Mouse (Mus musculus) kidney, embryonic 16.5 days (tissue): ENCODE data around the gene Zfp62. TPM values are rescaled to one million over a fixed set of nuclear protein-coding genes. Genes with fewer than 3 reads are reported as not detected.
"Not testable (repeated sequence)": the region's sequence is repeated elsewhere in the genome, so short reads cannot be mapped to it uniquely, and the experiment has no call there.

ENCODE experiments used
- ATAC-seq: fragments of 200-750 bp; cut with Nextera tagmentation; 2 replicates; pipeline ENCODE4 v1.8.0; 2017; ENCODE audit warnings: moderate TSS enrichment; ENCODE audit not compliant: low FRiP score, low TSS enrichment
- H3K27ac ChIP-seq: fragments of 300-500 bp; sonication (generic); 2 replicates; pipeline ENCODE4 v1.5.1; 2014; ENCODE audit warnings: low read length
- H3K27me3 ChIP-seq: fragments of 300-500 bp; sonication (generic); 2 replicates; pipeline ENCODE4 v1.6.1; 2014; ENCODE audit warnings: low read length, control low read depth, mixed read lengths; ENCODE audit not compliant: insufficient read depth
- H3K36me3 ChIP-seq: fragments of 300-500 bp; sonication (generic); 2 replicates; pipeline ENCODE4 v1.6.1; 2014; ENCODE audit warnings: low read length, control low read depth, mixed read lengths; ENCODE audit not compliant: insufficient read depth
- H3K4me1 ChIP-seq: fragments of 300-500 bp; sonication (generic); 2 replicates; pipeline ENCODE4 v1.6.1; 2014; ENCODE audit warnings: low read length, control low read depth, mixed read lengths; ENCODE audit not compliant: insufficient read depth
- H3K4me2 ChIP-seq: fragments of 300-500 bp; sonication (generic); replicated peaks from 2 replicates; pipeline ENCODE4 v1.6.1; 2014; ENCODE audit warnings: low read depth, low read length
- H3K4me3 ChIP-seq: fragments of 300-500 bp; sonication (generic); 2 replicates; pipeline ENCODE4 v1.5.1; 2014; ENCODE audit warnings: mild to moderate bottlenecking, low read length
- H3K9ac ChIP-seq: fragments of 300-500 bp; sonication (generic); replicated peaks from 2 replicates; pipeline ENCODE4 v1.6.1; 2014; ENCODE audit warnings: low read length
- H3K9me3 ChIP-seq: fragments of 300-500 bp; sonication (generic); 2 replicates; pipeline ENCODE4 v1.6.1; 2016; ENCODE audit warnings: low read length, control low read depth
- WGBS: fragments of 180-500 bp; shearing (Covaris S2); extraction: QIAGEN DNeasy Blood & Tissue Kit; methylation state at CpG from one replicate; pipeline ENCODE4 v1.1.7; 2014; 5-methylcytosine and 5-hydroxymethylcytosine counted together
- polyA plus RNA-seq: library from polyadenylated mRNA; unstranded; fragments of >200 nt; fragmentation: Nextera tagmentation; extraction: Ambion mirVana; gene quantifications from 2 replicates; pipeline ENCODE4 v1.2.1, GENCODE M21; 2015

The Zfp62 gene
- polyA plus RNA-seq, 1 experiment from 2014 or later = 46.3 TPM

GRCm38 (mm10) chr11:49186452-49186851 lies 16.6 kb upstream of the Zfp62 start:
- no peak overlapping the region for H3K9ac ChIP-seq
- H3K9me3 ChIP-seq = no peaks in the 10 kb centered on the region
- no peak for ATAC-seq
- no peaks in the 10 kb centered on the region for H3K4me1 ChIP-seq
- H3K27ac ChIP-seq = peak overlapping the region; percentile 51
- no peaks in the 10 kb centered on the region for H3K27me3 ChIP-seq
- no peaks in the 10 kb centered on the region for H3K36me3 ChIP-seq
- peak overlapping the region; percentile 11; the same call in 1 of the 2 replicates for H3K4me3 ChIP-seq
- WGBS = 80% methylated on average over 6 of the region's 6 CpGs
- H3K4me2 ChIP-seq = peak overlapping the region; percentile 4; the same call in 1 of the 2 replicates

- H3K4me2 ChIP-seq = peak within 1 kb of the TSS; percentile 4; the same call in 1 of the 2 replicates
These were observed 16.1 kb upstream of the Zfp62 start, which contains the start of gene Btnl9 for GRCm38 (mm10) chr11:49186955-49187488. Gene Btnl9, minus strand, starts transcription at chr11:49187159.

GRCm38 (mm10) chr11:49187701-49188100 lies 15.4 kb upstream of the Zfp62 start:
- Histone ChIP-seq H3K4me1 (no peaks in the 10 kb centered on the region), H3K9ac (no peak overlapping the region), H3K4me3 (no peak overlapping the region), H3K9me3 (no peaks in the 10 kb centered on the region), H3K27me3 (no peaks in the 10 kb centered on the region), H3K27ac (peak overlapping the region; percentile 55), H3K4me2 (no peak overlapping the region), H3K36me3 (no peaks in the 10 kb centered on the region)
- WGBS = 82% methylated on average over 10 of the region's 10 CpGs
- ATAC-seq = no peak

More at GRCm38 (mm10) chr11:49186955-49187488, 16.1 kb upstream of the Zfp62 start, which contains the start of gene Btnl9:
- H3K27me3 ChIP-seq = no peaks in the 10 kb centered on the region
- H3K36me3 ChIP-seq = no peaks in the 10 kb centered on the region
- peak within 1 kb of the TSS; percentile 11; the same call in 1 of the 2 replicates for H3K4me3 ChIP-seq
- H3K9ac ChIP-seq = no peak within 1 kb of the TSS
- ATAC-seq = no peak
- no peaks in the 10 kb centered on the region for H3K9me3 ChIP-seq
- peak within 1 kb of the TSS; percentile 55 for H3K27ac ChIP-seq
- 59% methylated on average over 8 of the region's 8 CpGs for WGBS
- H3K4me1 ChIP-seq = no peaks in the 10 kb centered on the region

- no peaks in the 10 kb centered on the region for H3K27me3 ChIP-seq
- 5% methylated on average over 7 of the region's 7 CpGs for WGBS
- H3K4me1 ChIP-seq = no peaks in the 10 kb centered on the region
- ATAC-seq = no peak
- no peak overlapping the region for H3K4me3 ChIP-seq
- no peak overlapping the region for H3K27ac ChIP-seq
- no peaks in the 10 kb centered on the region for H3K36me3 ChIP-seq
- no peaks in the 10 kb centered on the region for H3K9me3 ChIP-seq
- no peak overlapping the region for H3K9ac ChIP-seq
- no peak overlapping the region for H3K4me2 ChIP-seq
These were observed 13.4 kb upstream of the Zfp62 start for GRCm38 (mm10) chr11:49189737-49190136.

GRCm38 (mm10) chr11:49191083-49191482 lies 12.0 kb upstream of the Zfp62 start:
- 40% methylated on average over 2 of the region's 2 CpGs for WGBS
- no peak for ATAC-seq
- Histone ChIP-seq H3K27me3 (no peaks in the 10 kb centered on the region), H3K9me3 (no peaks in the 10 kb centered on the region), H3K4me2 (no peak overlapping the region), H3K27ac (no peak overlapping the region), H3K4me1 (no peaks in the 10 kb centered on the region), H3K4me3 (no peak overlapping the region), H3K9ac (no peak overlapping the region), H3K36me3 (no peaks in the 10 kb centered on the region)

GRCm38 (mm10) chr11:49194771-49195170 lies 8.3 kb upstream of the Zfp62 start:
- WGBS = 96% methylated on average over 9 of the region's 9 CpGs
- H3K9me3 ChIP-seq, H3K27me3 ChIP-seq, H3K4me2 ChIP-seq, H3K4me1 ChIP-seq, H3K4me3 ChIP-seq, H3K36me3 ChIP-seq, ATAC-seq, H3K9ac ChIP-seq: not testable (repeated sequence)
- 0 out of 2 replicates have a peak overlapping the region, but pooled peaks have one; percentile 14 for H3K27ac ChIP-seq

- Histone ChIP-seq H3K4me3 (no peak overlapping the region), H3K4me1 (no peaks in the 10 kb centered on the region), H3K36me3 (no peaks in the 10 kb centered on the region), H3K9ac (no peak overlapping the region), H3K4me2 (no peak overlapping the region), H3K9me3 (no peaks in the 10 kb centered on the region), H3K27ac (peak overlapping the region; percentile 14; the same call in 1 of the 2 replicates), H3K27me3 (no peaks in the 10 kb centered on the region)
- 85% methylated on average over 7 of the region's 7 CpGs for WGBS
- ATAC-seq = no peak
These were observed 7.2 kb upstream of the Zfp62 start for GRCm38 (mm10) chr11:49195819-49196322.

GRCm38 (mm10) chr11:49200666-49201065 lies 2.4 kb upstream of the Zfp62 start:
- ATAC-seq = no peak
- Histone ChIP-seq H3K27me3 (no peaks in the 10 kb centered on the region), H3K4me1 (peaks cover 18% of the 10 kb centered on the region), H3K36me3 (no peaks in the 10 kb centered on the region), H3K4me2 (no peak overlapping the region), H3K4me3 (no peak overlapping the region), H3K27ac (no peak overlapping the region), H3K9me3 (no peaks in the 10 kb centered on the region), H3K9ac (no peak overlapping the region)

- Histone ChIP-seq H3K9me3 (no peaks in the 10 kb centered on the region), H3K4me1 (peaks cover 18% of the 10 kb centered on the region), H3K9ac (no peak overlapping the region), H3K27me3 (no peaks in the 10 kb centered on the region), H3K36me3 (peaks cover under 1% of the 10 kb centered on the region; the same call in 1 of the 2 replicates), H3K4me3 (no peak overlapping the region), H3K27ac (no peak overlapping the region), H3K4me2 (no peak overlapping the region)
- ATAC-seq = no peak
These were observed 1.9 kb upstream of the Zfp62 start for GRCm38 (mm10) chr11:49201142-49201541.

- 34% methylated on average over 2 of the region's 2 CpGs for WGBS
- Histone ChIP-seq H3K4me2 (peak overlapping the region; percentile 86), H3K4me1 (peaks cover 18% of the 10 kb centered on the region), H3K9ac (peak overlapping the region; percentile 96), H3K27ac (peak overlapping the region; percentile 98), H3K36me3 (peaks cover 8% of the 10 kb centered on the region), H3K27me3 (no peaks in the 10 kb centered on the region), H3K4me3 (peak overlapping the region; percentile 74), H3K9me3 (no peaks in the 10 kb centered on the region)
- no peak for ATAC-seq
These were observed 1.0 kb upstream of the Zfp62 start for GRCm38 (mm10) chr11:49202071-49202470.
